Mouse (Mus musculus) hindbrain, embryonic 14.5 days (tissue): ENCODE measurements at regions not wholly inside any gene's neighbourhood (a gene's known extent, or its start where the extent isn't known, plus 50 kb on each side); places are given as distances from the start of the nearest gene placed in this dataset.

Experiments
- ATAC-seq: fragments of 200-750 bp; cut with Nextera tagmentation; 2 replicates; pipeline ENCODE4 v1.8.0; 2017; ENCODE audit warnings: moderate number of reproducible peaks, mild to moderate bottlenecking, moderate TSS enrichment, moderate library complexity; ENCODE audit not compliant: low FRiP score
- DNase-seq: peaks from one replicate; pipeline ENCODE4 v3.0.0-alpha.2; 2015; ENCODE audit warnings: low spot score
- H3K27ac ChIP-seq: fragments of 300-500 bp; sonication (generic); 2 replicates; pipeline ENCODE4 v1.5.1; 2014; ENCODE audit warnings: mild to moderate bottlenecking, moderate library complexity
- H3K27me3 ChIP-seq: fragments of 300-500 bp; sonication (generic); 2 replicates; pipeline ENCODE4 v1.6.1; 2014; ENCODE audit warnings: mild to moderate bottlenecking, low read length, mixed read lengths; ENCODE audit not compliant: control insufficient read depth, insufficient read depth
- H3K36me3 ChIP-seq: fragments of 300-500 bp; sonication (generic); replicated peaks from 2 replicates; pipeline ENCODE4 v1.6.1; 2014; ENCODE audit not compliant: control insufficient read depth, insufficient read depth
- H3K4me1 ChIP-seq: fragments of 300-500 bp; sonication (generic); replicated peaks from 2 replicates; pipeline ENCODE4 v1.6.1; 2014; ENCODE audit warnings: antibody characterized with exemption, low read length, mixed read lengths; ENCODE audit not compliant: control insufficient read depth, insufficient read depth
- H3K4me2 ChIP-seq: fragments of 300-500 bp; sonication (generic); replicated peaks from 2 replicates; pipeline ENCODE4 v1.6.1; 2014; ENCODE audit warnings: mild to moderate bottlenecking, moderate library complexity
- H3K4me3 ChIP-seq: fragments of 300-500 bp; sonication (generic); replicated peaks from 2 replicates; pipeline ENCODE4 v1.5.1; 2014; ENCODE audit warnings: mild to moderate bottlenecking, low read length
- H3K9ac ChIP-seq: fragments of 300-500 bp; sonication (generic); 2 replicates; pipeline ENCODE4 v1.6.1; 2014
- H3K9me3 ChIP-seq: fragments of 300-500 bp; sonication (generic); 2 replicates; pipeline ENCODE4 v1.6.1; 2016; ENCODE audit warnings: low read length; ENCODE audit not compliant: control insufficient read depth
- WGBS: fragments of 180-500 bp; shearing (Covaris S2); extraction: QIAGEN DNeasy Blood & Tissue Kit; methylation state at CpG from one replicate; pipeline ENCODE4 v1.1.7; 2014; 5-methylcytosine and 5-hydroxymethylcytosine counted together

- no peak overlapping the region for H3K4me2 ChIP-seq
- DNase-seq (no peak), ATAC-seq (no peak)
- H3K9ac ChIP-seq: no peak overlapping the region
- 80% methylated on average over 10 of the region's 10 CpGs for WGBS
- H3K4me3 ChIP-seq: no peak overlapping the region
- no peak overlapping the region for H3K27ac ChIP-seq
- no peaks in the 10 kb centered on the region for H3K36me3 ChIP-seq
- no peaks in the 10 kb centered on the region for H3K9me3 ChIP-seq
- peaks cover 15% of the 10 kb centered on the region; the same call in 1 of the 2 replicates for H3K4me1 ChIP-seq
- H3K27me3 ChIP-seq: no peaks in the 10 kb centered on the region
These were observed 99.4 kb upstream of the Smim15 start for GRCm38 (mm10) chr13:107944831-107945230.

GRCm38 (mm10) chr13:107942979-107943378, 101.3 kb upstream of the Smim15 start:
- no peak for DNase-seq
- WGBS: 92% methylated on average over 4 of the region's 4 CpGs

DNA sequence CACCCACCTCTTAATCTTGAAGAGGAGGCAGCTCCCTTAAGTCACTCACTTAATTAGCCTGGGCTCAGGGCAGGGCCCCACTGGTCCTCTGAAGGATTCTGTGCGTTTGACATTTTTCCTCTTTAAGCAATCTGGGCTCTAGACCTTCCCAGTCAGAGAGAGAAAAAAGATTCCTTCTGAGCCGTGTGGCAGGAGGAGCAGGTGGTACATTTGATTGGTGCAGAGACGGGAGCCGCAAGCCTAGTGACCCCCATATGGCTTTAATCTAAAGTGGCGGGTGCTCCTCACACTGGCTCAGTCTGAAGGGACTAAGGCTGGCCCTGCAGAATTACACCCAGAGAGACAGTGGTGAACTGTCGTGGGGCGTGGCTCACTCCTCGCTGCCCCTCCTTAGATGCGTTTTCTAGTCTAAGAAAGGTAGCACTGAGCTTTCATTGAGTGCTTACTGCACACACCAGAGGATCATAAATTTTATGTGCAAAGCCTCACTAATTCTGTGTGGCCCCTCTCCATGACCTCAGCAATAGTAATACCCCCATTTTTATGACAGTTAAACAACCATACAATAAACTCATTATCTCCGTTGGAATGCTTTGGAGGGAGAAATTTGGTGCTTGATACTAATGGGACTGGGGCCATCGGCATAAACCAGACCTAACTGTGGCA, 101.8 kb upstream of the Smim15 start:
- H3K27ac ChIP-seq: no peak overlapping the region
- WGBS: 47% methylated on average over 11 of the region's 11 CpGs

More at GRCm38 (mm10) chr13:107942979-107943378, 101.3 kb upstream of the Smim15 start:
- Histone ChIP-seq H3K27me3 (no peaks in the 10 kb centered on the region), H3K36me3 (no peaks in the 10 kb centered on the region), H3K4me3 (no peak overlapping the region), H3K9ac (no peak overlapping the region), H3K9me3 (no peaks in the 10 kb centered on the region), H3K4me2 (no peak overlapping the region), H3K4me1 (peaks cover 17% of the 10 kb centered on the region; the same call in 1 of the 2 replicates), H3K27ac (0 out of 2 replicates have a peak overlapping the region, but pooled peaks have one; percentile 14)
- no peak for ATAC-seq

GRCm38 (mm10) chr13:107939916-107940646, 104.2 kb upstream of the Smim15 start:
- Histone ChIP-seq H3K9me3 (no peaks in the 10 kb centered on the region), H3K27ac (no peak overlapping the region), H3K4me1 (peaks cover 17% of the 10 kb centered on the region; the same call in 1 of the 2 replicates), H3K9ac (no peak overlapping the region), H3K36me3 (no peaks in the 10 kb centered on the region), H3K4me2 (no peak overlapping the region), H3K27me3 (no peaks in the 10 kb centered on the region), H3K4me3 (no peak overlapping the region)
- ATAC-seq (no peak), DNase-seq (no peak)
- WGBS: 63% methylated on average over 15 of the region's 15 CpGs

More for the DNA sequence above, 101.8 kb upstream of the Smim15 start:
- Histone ChIP-seq H3K4me3 (no peak overlapping the region), H3K36me3 (no peaks in the 10 kb centered on the region), H3K4me2 (no peak overlapping the region), H3K4me1 (peaks cover 17% of the 10 kb centered on the region; the same call in 1 of the 2 replicates), H3K9ac (no peak overlapping the region), H3K9me3 (no peaks in the 10 kb centered on the region), H3K27me3 (no peaks in the 10 kb centered on the region)
- DNase-seq (no peak), ATAC-seq (peak; percentile 71)

DNA sequence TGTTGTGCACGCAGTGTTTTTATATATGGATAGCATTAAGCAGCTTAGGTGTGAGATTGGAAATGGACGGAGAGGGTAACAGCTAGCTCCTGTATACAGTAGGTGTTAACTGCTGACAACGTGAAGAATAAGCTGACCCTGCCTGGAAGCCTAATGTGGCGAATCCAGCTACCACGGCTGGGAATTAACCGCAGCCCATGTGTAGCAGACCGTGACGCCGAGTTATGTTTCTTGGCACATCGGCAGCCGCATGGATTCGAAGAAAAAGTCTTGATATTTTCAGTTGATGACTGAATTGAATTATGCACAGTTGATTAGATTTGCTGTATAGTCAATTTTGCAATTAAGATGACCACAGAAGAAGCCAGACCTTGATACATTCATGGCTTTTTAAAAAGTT, 108.6 kb upstream of the Smim15 start:
- H3K9ac ChIP-seq: no peak overlapping the region

DNA sequence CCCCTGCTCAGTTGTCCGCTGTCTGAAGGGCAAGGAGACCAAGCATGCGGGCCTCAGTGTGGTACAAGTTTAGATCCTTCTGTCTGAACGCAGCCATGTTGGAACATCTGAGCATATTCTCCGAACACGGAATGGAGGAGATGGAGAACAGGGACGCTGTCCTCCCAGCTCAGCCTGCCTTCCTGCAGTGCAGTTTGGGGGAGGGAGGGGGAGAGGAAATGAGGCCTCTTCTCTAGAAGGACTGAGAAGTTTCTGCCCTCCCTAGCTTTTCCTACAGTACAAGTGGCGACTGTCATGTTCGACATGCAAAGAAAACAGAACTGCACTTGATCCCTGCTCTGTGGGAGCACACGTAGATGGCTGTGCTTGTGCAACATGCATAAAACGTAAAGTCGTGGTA, 109.6 kb upstream of the Smim15 start:
- H3K4me1 ChIP-seq: peaks cover 9% of the 10 kb centered on the region; the same call in 1 of the 2 replicates
- no peaks in the 10 kb centered on the region for H3K27me3 ChIP-seq
- H3K36me3 ChIP-seq: no peaks in the 10 kb centered on the region
- peak; percentile 12; the same call in 1 of the 2 replicates for ATAC-seq
- H3K9ac ChIP-seq: no peak overlapping the region
- H3K4me2 ChIP-seq: peak overlapping the region; percentile 16
- WGBS: 52% methylated on average over 11 of the region's 11 CpGs
- no peaks in the 10 kb centered on the region for H3K9me3 ChIP-seq
- no peak overlapping the region for H3K4me3 ChIP-seq
- DNase-seq: no peak
- no peak overlapping the region for H3K27ac ChIP-seq

More for the DNA sequence above, 108.6 kb upstream of the Smim15 start:
- Histone ChIP-seq H3K9me3 (no peaks in the 10 kb centered on the region), H3K4me3 (no peak overlapping the region), H3K4me1 (peaks cover 16% of the 10 kb centered on the region; the same call in 1 of the 2 replicates), H3K27ac (no peak overlapping the region), H3K27me3 (no peaks in the 10 kb centered on the region), H3K36me3 (no peaks in the 10 kb centered on the region), H3K4me2 (no peak overlapping the region)
- WGBS: 53% methylated on average over 12 of the region's 12 CpGs
- ATAC-seq (no peak), DNase-seq (no peak)

GRCm38 (mm10) chr13:107933598-107934571, 110.4 kb upstream of the Smim15 start:
- Histone ChIP-seq H3K27ac (0 out of 2 replicates have a peak overlapping the region, but pooled peaks have one; percentile 9), H3K9me3 (no peaks in the 10 kb centered on the region), H3K9ac (no peak overlapping the region), H3K27me3 (no peaks in the 10 kb centered on the region), H3K4me3 (no peak overlapping the region), H3K36me3 (no peaks in the 10 kb centered on the region), H3K4me1 (peaks cover 8% of the 10 kb centered on the region; the same call in 1 of the 2 replicates), H3K4me2 (peak overlapping the region; percentile 16)
- DNase-seq: no peak
- peak; percentile 46; the same call in 1 of the 2 replicates for ATAC-seq
- WGBS: 37% methylated on average over 17 of the region's 17 CpGs

DNA sequence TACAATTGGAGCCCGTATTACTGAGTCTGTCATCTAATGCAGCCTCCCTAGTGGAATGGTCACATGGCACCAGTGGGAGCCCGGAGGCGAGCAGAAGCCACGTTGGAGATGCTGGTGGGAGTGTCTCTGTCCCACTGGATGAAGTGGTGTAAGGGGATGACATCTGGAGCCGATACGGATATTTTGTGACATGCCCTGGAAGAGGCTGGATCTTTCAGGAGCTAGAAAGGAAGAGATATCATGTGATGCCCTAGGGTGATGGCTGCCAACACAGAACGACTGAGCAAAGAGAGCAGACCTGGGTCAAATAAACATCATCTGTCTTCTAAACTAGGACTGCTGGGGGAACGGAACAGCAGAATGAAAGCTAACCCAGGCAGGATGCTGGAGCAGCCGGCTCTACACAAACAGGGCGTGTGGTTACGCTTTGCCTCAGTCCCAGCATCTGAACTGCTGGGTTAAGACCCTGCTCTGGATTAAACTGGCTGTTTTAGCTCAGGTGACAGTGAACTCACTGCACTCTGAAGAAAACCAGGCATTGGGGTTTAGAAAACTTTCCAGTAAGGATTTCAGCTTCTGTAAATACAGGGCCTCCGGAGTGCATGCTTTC, 111.7 kb upstream of the Smim15 start:
- Histone ChIP-seq H3K27me3 (no peaks in the 10 kb centered on the region), H3K27ac (no peak overlapping the region), H3K9me3 (no peaks in the 10 kb centered on the region), H3K4me1 (peaks cover 8% of the 10 kb centered on the region; the same call in 1 of the 2 replicates), H3K4me3 (no peak overlapping the region), H3K9ac (no peak overlapping the region), H3K4me2 (no peak overlapping the region), H3K36me3 (no peaks in the 10 kb centered on the region)
- DNase-seq (no peak), ATAC-seq (peak; percentile 49; the same call in 1 of the 2 replicates)
- WGBS: 49% methylated on average over 12 of the region's 12 CpGs
